Mouse (Mus musculus) kidney, adult 2 months (tissue): ENCODE results near the gene Il4ra. TPM values are rescaled to one million over a fixed set of nuclear protein-coding genes. Genes with fewer than 3 reads are reported as not detected.

Experiments
- DNase-seq: peaks from one replicate; pipeline ENCODE4 v3.0.0; 2021
- H3K27ac ChIP-seq: fragments of 200-500 bp; 2 replicates; pipeline ENCODE4 v1.5.1; 2012; ENCODE audit warnings: low read depth, low read length, control low read depth, inconsistent platforms; ENCODE audit not compliant: insufficient read depth
- H3K27me3 ChIP-seq: fragments of 200-500 bp; replicated peaks from 2 replicates; pipeline ENCODE4 v1.6.1; 2012; ENCODE audit warnings: mild to moderate bottlenecking, moderate library complexity, low read length, inconsistent platforms; ENCODE audit not compliant: control insufficient read depth, insufficient read depth
- H3K36me3 ChIP-seq: fragments of 200-500 bp; 2 replicates; pipeline ENCODE4 v1.6.1; 2012; ENCODE audit warnings: mild to moderate bottlenecking, moderate library complexity, low read length, inconsistent platforms; ENCODE audit not compliant: control insufficient read depth, insufficient read depth
- H3K4me1 ChIP-seq: fragments of 200-500 bp; 2 replicates; pipeline ENCODE4 v1.6.1; 2011; ENCODE audit warnings: low read length; ENCODE audit not compliant: control insufficient read depth, insufficient read depth
- H3K4me3 ChIP-seq: fragments of 200-500 bp; 2 replicates; pipeline ENCODE4 v1.5.1; 2011; ENCODE audit warnings: mild to moderate bottlenecking, low read depth, low read length, control low read depth; ENCODE audit not compliant: insufficient read depth
- CTCF ChIP-seq: fragments of 200-500 bp; conservative IDR thresholded peaks from 2 replicates; pipeline ENCODE4 v1.5.1; 2011; ENCODE audit warnings: low read depth, mild to moderate bottlenecking, control low read depth, low read length, moderate library complexity, mixed read lengths; ENCODE audit not compliant: insufficient read depth, insufficient read length
- POLR2A ChIP-seq: fragments of 200-500 bp; IDR thresholded peaks from one replicate; pipeline ENCODE4 v1.6.1; 2011; ENCODE audit warnings: low read depth, low read length, control low read depth
- WGBS: fragments of 180-500 bp; shearing (Covaris S2); methylation state at CpG from one replicate; pipeline ENCODE4 v1.1.7; 2018; 5-methylcytosine and 5-hydroxymethylcytosine counted together
- polyA plus RNA-seq: library from polyadenylated mRNA; depleted of rRNA; stranded (reverse); fragments of >200 nt; gene quantifications from 2 replicates; pipeline ENCODE4 v1.2.3, GENCODE M21; 2012; rRNA removed

The Il4ra gene
- 16.1 and 20.3 TPM in 2 replicates for polyA plus RNA-seq

DNA sequence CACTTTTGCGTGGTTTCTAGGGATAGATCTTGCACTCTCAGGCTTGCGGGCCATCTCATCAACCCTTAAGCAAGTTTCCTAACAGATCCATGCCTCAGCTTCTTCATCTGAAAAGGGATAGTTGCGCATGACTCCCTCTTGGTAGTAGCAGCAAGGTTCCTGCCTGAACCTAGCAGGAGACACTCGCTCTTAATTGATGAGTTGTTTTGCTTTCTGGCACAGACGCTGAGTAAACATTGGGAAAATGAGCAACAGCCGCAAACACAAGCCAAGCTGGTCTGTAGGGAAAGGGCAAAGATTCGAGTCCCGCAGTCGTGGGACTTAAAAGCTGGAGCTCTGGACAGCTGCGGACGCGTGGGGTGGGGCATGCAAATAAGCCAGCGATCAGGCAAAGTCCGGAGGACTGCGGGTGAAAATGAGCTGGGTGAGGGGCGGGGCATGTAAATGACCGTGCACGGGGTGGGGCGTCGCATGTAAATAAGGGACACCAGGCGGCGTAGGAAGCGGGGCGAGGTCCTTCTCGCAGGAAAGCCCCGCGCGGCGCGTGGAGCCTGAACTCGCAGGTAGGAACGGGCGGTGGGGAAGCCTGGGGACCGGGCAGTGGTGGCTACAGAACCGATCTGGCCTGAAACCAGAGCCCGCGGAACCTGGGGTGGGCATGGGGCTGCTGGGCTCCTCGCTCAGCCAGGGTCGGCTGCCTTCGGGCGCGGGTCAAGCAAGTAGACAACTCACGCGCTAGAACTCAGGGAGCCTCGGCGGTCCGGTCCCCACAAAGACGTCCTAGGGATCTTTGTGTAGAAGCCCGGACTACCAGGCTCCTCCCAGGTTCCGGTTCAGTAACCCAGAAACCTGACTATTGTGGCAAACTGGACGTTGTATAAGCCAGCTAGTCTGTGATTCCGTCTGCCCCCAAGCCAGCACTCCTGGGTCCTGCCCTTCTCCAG lies at the start of gene Il4ra:
Il4ra (plus strand) TSS at position 355 of the 944 bp plus-strand sequence.
- DNase-seq, result peak; percentile 97
- peaks cover 33% of the 10 kb centered on the region for H3K4me1 ChIP-seq
- no peaks in the 10 kb centered on the region for H3K36me3 ChIP-seq
- TF ChIP-seq CTCF, result no peak
- TF ChIP-seq POLR2A, result no peak
- 2% methylated on average over 52 of the region's 52 CpGs for WGBS
- H3K27ac ChIP-seq, result peak within 1 kb of the TSS; percentile 81
- H3K27me3 ChIP-seq, result no peaks in the 10 kb centered on the region
- peak within 1 kb of the TSS; percentile 73 for H3K4me3 ChIP-seq

DNA sequence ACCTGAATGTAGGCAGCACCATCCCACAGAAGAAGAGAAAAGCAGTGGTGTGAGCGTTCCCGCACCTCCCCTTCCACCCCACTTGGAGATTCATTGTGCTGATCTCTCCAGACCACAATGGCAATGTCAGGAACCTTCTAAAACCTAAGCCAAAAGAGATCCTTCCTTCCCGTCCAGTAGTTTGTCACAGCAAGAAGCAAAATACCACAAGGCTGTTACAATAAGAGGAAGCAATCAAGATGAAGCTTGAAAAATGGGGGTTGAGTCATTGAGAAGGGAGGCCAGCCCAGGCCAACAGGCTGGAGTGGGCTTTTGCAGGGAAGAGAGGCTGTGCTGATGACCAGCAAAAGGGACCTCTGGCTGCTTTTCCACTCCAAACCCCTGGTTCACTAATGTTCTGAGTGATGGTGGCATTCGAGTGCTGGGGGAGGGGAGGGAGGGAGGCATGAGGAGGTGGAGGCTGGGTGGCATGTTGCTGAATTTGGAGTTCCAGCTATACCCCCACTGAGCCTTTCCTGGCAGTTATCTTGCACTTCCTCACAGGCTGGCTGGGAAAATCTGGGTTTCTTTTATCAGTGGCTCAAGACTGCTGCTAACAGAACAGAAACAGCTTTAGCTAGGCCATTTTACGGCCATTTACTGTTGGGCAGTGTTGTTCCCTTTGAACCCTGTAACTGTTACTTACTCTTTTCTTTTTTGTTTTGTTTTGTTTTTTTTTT lies 48.4 kb upstream of the Il4ra start:
- no peaks in the 10 kb centered on the region for H3K4me1 ChIP-seq
- no peak overlapping the region for H3K27ac ChIP-seq
- no peak overlapping the region for H3K4me3 ChIP-seq
- WGBS, result 64% methylated on average over 5 of the region's 5 CpGs
- TF ChIP-seq POLR2A (no peak), CTCF (no peak)
- DNase-seq, result peak; percentile 11
- H3K27me3 ChIP-seq, result no peaks in the 10 kb centered on the region
- H3K36me3 ChIP-seq, result no peaks in the 10 kb centered on the region

DNA sequence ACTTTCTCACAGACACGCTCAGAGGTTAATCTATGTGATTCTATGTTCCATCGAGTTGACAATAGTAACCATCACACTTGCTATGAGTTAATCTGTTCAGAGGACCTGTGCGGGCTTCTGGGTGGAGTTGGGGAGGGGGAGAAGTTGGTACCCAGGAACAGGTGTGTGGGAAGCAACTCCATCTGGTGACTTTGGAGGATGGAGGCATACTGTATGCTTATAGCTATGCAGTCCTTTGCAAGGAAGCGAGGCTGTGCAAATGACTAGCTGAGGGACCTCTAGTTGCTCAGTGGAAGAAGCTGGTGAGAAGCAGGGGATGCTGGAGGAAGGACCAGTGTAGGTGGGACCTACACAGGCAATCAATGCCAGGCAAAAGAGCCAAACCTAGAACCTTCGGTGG lies 47.3 kb upstream of the Il4ra start:
- H3K4me3 ChIP-seq, result no peak overlapping the region
- H3K4me1 ChIP-seq, result no peaks in the 10 kb centered on the region
- no peaks in the 10 kb centered on the region for H3K36me3 ChIP-seq
- WGBS, result 98% methylated on average over 5 of the region's 5 CpGs
- no peak overlapping the region for H3K27ac ChIP-seq
- DNase-seq, result no peak
- H3K27me3 ChIP-seq, result no peaks in the 10 kb centered on the region
- TF ChIP-seq POLR2A (no peak), CTCF (no peak)

DNA sequence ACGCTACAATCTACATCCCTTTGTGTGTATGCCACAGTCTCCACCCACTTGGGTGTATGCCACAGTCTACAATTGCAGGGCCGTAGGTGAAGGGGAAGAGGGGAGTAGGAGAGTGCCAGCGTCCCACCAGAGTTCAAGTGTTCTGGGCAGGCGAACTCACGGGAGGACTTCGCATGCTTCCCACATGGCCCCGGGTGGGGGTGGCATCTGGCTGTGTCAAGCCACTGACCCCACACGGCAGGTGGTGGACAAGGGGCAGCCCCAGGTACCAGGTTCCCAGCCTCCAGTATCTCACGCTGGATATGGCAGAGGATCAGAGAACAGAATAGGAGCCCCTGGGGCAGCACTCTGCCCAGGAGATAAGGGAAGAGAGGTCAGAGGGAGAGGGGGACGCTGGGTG lies 46.4 kb upstream of the Il4ra start:
- DNase-seq, result no peak
- Histone ChIP-seq H3K27ac (no peak overlapping the region), H3K4me1 (no peaks in the 10 kb centered on the region), H3K36me3 (no peaks in the 10 kb centered on the region), H3K4me3 (no peak overlapping the region), H3K27me3 (no peaks in the 10 kb centered on the region)
- 74% methylated on average over 10 of the region's 10 CpGs for WGBS
- TF ChIP-seq POLR2A (no peak), CTCF (no peak)

DNA sequence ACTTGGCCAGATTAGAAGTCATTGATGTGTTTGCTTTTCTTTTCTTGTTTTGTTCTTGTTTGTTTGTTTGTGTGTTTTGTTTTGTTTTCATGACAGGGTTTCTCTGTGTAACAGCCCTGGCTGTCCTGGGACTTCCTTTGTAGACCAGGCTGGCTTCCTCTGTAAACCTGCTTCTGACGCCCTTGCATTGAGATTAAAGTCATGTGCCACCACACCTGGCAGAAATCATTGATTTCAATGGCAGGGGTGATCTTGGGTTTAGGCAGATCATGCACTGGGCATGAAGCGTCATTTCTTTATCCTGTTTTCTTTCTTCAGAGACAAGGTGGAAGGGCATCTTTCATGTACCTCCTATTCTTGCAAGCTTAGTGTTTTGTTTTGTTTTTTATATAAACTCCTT lies 44.6 kb upstream of the Il4ra start:
- no peak for TF ChIP-seq CTCF
- TF ChIP-seq POLR2A, result no peak
- H3K27me3 ChIP-seq, result no peaks in the 10 kb centered on the region
- 78% methylated on average over 2 of the region's 2 CpGs for WGBS

DNA sequence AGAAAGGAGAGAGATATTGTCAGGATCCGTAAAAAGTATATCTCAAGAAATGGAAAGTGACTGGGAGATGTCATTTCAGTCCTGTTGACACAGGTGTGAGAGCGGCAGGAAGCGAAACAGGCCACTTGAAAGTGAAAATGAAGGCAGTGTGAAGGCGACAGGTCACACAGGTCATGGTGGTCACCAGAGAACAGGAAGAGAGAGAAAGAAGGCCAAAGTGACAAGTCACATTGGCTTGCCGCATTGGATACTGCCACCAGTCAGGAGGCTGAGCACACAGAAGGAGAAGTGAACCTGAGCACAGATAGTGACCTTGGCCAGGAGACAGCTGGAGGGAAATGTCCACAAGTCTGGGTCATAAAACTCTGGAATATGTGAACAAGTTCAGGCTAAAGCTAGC lies 40.5 kb upstream of the Il4ra start:
- TF ChIP-seq CTCF (no peak), POLR2A (no peak)
- no peak for DNase-seq
- no peak overlapping the region for H3K27ac ChIP-seq
- H3K27me3 ChIP-seq, result no peaks in the 10 kb centered on the region
- H3K4me1 ChIP-seq, result no peaks in the 10 kb centered on the region
- 75% methylated on average over 5 of the region's 5 CpGs for WGBS
- no peak overlapping the region for H3K4me3 ChIP-seq
- no peaks in the 10 kb centered on the region for H3K36me3 ChIP-seq

More for the DNA sequence above, 44.6 kb upstream of the Il4ra start:
- DNase-seq, result no peak
- no peak overlapping the region for H3K4me3 ChIP-seq
- no peaks in the 10 kb centered on the region for H3K4me1 ChIP-seq
- H3K27ac ChIP-seq, result no peak overlapping the region
- H3K36me3 ChIP-seq, result no peaks in the 10 kb centered on the region

DNA sequence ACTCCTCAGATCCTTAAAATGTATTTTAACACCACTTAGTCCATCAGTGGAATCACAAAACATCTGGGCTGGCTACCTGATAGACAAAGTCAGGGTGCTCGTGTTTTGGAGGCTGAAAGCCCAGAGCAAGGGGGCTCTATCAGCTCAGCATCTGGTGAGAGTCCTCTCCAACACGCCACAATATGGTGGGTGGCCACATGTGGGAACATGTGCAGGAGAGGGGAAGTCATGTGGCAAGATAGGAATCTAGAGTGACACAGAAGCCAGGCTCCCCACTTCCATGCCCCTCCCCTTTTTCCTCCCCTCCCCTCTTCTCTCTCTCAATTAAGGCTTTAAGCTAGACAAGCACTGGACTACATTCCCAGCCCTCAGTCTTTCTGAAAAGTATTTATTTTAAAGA lies 40.1 kb upstream of the Il4ra start:
- Histone ChIP-seq H3K4me1 (no peaks in the 10 kb centered on the region), H3K36me3 (no peaks in the 10 kb centered on the region), H3K27ac (no peak overlapping the region), H3K27me3 (no peaks in the 10 kb centered on the region), H3K4me3 (no peak overlapping the region)
- no peak for TF ChIP-seq POLR2A
- TF ChIP-seq CTCF, result no peak
- DNase-seq, result no peak
- 84% methylated on average over 2 of the region's 2 CpGs for WGBS
